Mouse (Mus musculus) midbrain, embryonic 15.5 days (tissue): ENCODE measurements at regions not wholly inside any gene's neighbourhood (a gene's known extent, or its start where the extent isn't known, plus 50 kb on each side); places are given as distances from the start of the nearest gene placed in this dataset.
A peak's percentile ranks its signal among the peaks of the same experiment; 100 is the strongest.
"Not testable (repeated sequence)": the region's sequence is repeated elsewhere in the genome, so short reads cannot be mapped to it uniquely, and the experiment has no call there.

ENCODE experiments used
- ATAC-seq: fragments of 200-750 bp; cut with Nextera tagmentation; replicated peaks from 2 replicates; pipeline ENCODE4 v1.8.0; 2017; ENCODE audit warnings: moderate TSS enrichment
- H3K27ac ChIP-seq: fragments of 300-500 bp; sonication (generic); 2 replicates; pipeline ENCODE4 v1.5.1; 2015; ENCODE audit warnings: mild to moderate bottlenecking, inconsistent platforms
- H3K27me3 ChIP-seq: fragments of 300-500 bp; sonication (generic); replicated peaks from 2 replicates; pipeline ENCODE4 v1.6.1; 2015; ENCODE audit warnings: inconsistent platforms
- H3K36me3 ChIP-seq: fragments of 300-500 bp; sonication (generic); replicated peaks from 2 replicates; pipeline ENCODE4 v1.6.1; 2015; ENCODE audit warnings: inconsistent platforms
- H3K4me1 ChIP-seq: fragments of 300-500 bp; sonication (generic); 2 replicates; pipeline ENCODE4 v1.6.1; 2015; ENCODE audit warnings: inconsistent platforms
- H3K4me2 ChIP-seq: fragments of 300-500 bp; sonication (generic); 2 replicates; pipeline ENCODE4 v1.6.1; 2015; ENCODE audit warnings: inconsistent platforms, mild to moderate bottlenecking, moderate library complexity
- H3K4me3 ChIP-seq: fragments of 300-500 bp; sonication (generic); 2 replicates; pipeline ENCODE4 v1.5.1; 2015; ENCODE audit warnings: mild to moderate bottlenecking, inconsistent platforms
- H3K9ac ChIP-seq: fragments of 300-500 bp; sonication (generic); 2 replicates; pipeline ENCODE4 v1.6.1; 2015; ENCODE audit warnings: mild to moderate bottlenecking, inconsistent platforms
- H3K9me3 ChIP-seq: fragments of 300-500 bp; sonication (generic); 2 replicates; pipeline ENCODE4 v1.6.1; 2016; ENCODE audit warnings: inconsistent platforms
- WGBS: fragments of 180-500 bp; shearing (Covaris S2); methylation state at CpG from one replicate; pipeline ENCODE4 v1.1.7; 2015; ENCODE audit warnings: mixed read lengths; 5-methylcytosine and 5-hydroxymethylcytosine counted together

GRCm38 (mm10) chr10:30470831-30471230, 129.7 kb downstream of the Trmt11 start:
- Histone ChIP-seq H3K36me3 (no peaks in the 10 kb centered on the region), H3K4me3 (no peak overlapping the region)

GRCm38 (mm10) chr10:30450616-30451015, 149.9 kb downstream of the Trmt11 start:
- H3K36me3 ChIP-seq, result no peaks in the 10 kb centered on the region
- H3K4me3 ChIP-seq, result no peak overlapping the region
- no peak overlapping the region for H3K9ac ChIP-seq
- no peaks in the 10 kb centered on the region for H3K4me1 ChIP-seq
- 91% methylated on average over 4 of the region's 4 CpGs for WGBS
- H3K27me3 ChIP-seq, result no peaks in the 10 kb centered on the region
- H3K27ac ChIP-seq, result no peak overlapping the region
- no peak for ATAC-seq
- H3K9me3 ChIP-seq, result no peaks in the 10 kb centered on the region
- H3K4me2 ChIP-seq, result no peak overlapping the region

More at GRCm38 (mm10) chr10:30470831-30471230, 129.7 kb downstream of the Trmt11 start:
- WGBS, result 77% methylated on average over 3 of the region's 3 CpGs
- Histone ChIP-seq H3K9ac (no peak overlapping the region), H3K4me1 (no peaks in the 10 kb centered on the region), H3K9me3 (no peaks in the 10 kb centered on the region), H3K27me3 (no peaks in the 10 kb centered on the region), H3K27ac (no peak overlapping the region), H3K4me2 (no peak overlapping the region)
- no peak for ATAC-seq

GRCm38 (mm10) chr10:30447057-30447456, 153.5 kb downstream of the Trmt11 start:
- H3K4me3 ChIP-seq, result no peak overlapping the region
- no peak overlapping the region for H3K27ac ChIP-seq
- no peak overlapping the region for H3K4me2 ChIP-seq
- H3K9me3 ChIP-seq, result no peaks in the 10 kb centered on the region
- no peaks in the 10 kb centered on the region for H3K36me3 ChIP-seq
- WGBS, result 84% methylated on average over 2 of the region's 2 CpGs
- ATAC-seq, result no peak
- H3K9ac ChIP-seq, result no peak overlapping the region
- H3K4me1 ChIP-seq, result no peaks in the 10 kb centered on the region
- no peaks in the 10 kb centered on the region for H3K27me3 ChIP-seq

- H3K4me3 ChIP-seq, result no peak overlapping the region
- H3K4me1 ChIP-seq, result no peaks in the 10 kb centered on the region
- H3K4me2 ChIP-seq, result no peak overlapping the region
- H3K27ac ChIP-seq, result no peak overlapping the region
- H3K27me3 ChIP-seq, result no peaks in the 10 kb centered on the region
- ATAC-seq, result no peak
- no peaks in the 10 kb centered on the region for H3K36me3 ChIP-seq
- no peaks in the 10 kb centered on the region for H3K9me3 ChIP-seq
- H3K9ac ChIP-seq, result no peak overlapping the region
- WGBS, result 92% methylated on average over 1 of the region's 1 CpGs
Observed at GRCm38 (mm10) chr10:30446572-30446971, 154.0 kb downstream of the Trmt11 start.

- no peaks in the 10 kb centered on the region for H3K4me1 ChIP-seq
- WGBS, result 23% methylated on average over 2 of the region's 2 CpGs
- no peaks in the 10 kb centered on the region for H3K27me3 ChIP-seq
- H3K9ac ChIP-seq, result no peak overlapping the region
- no peak overlapping the region for H3K4me3 ChIP-seq
- no peak; the same call in 1 of the 2 replicates for ATAC-seq
- H3K9me3 ChIP-seq, result no peaks in the 10 kb centered on the region
- H3K4me2 ChIP-seq, result no peak overlapping the region
- no peaks in the 10 kb centered on the region for H3K36me3 ChIP-seq
- H3K27ac ChIP-seq, result no peak overlapping the region
Observed at GRCm38 (mm10) chr10:30439802-30440201, 160.7 kb downstream of the Trmt11 start.

- no peaks in the 10 kb centered on the region for H3K9me3 ChIP-seq
- no peak overlapping the region for H3K4me3 ChIP-seq
- H3K36me3 ChIP-seq, result no peaks in the 10 kb centered on the region
- no peak overlapping the region for H3K4me2 ChIP-seq
- WGBS, result 76% methylated on average over 4 of the region's 4 CpGs
- H3K27ac ChIP-seq, result no peak overlapping the region
- no peaks in the 10 kb centered on the region for H3K27me3 ChIP-seq
- no peak for ATAC-seq
- no peaks in the 10 kb centered on the region for H3K4me1 ChIP-seq
- no peak overlapping the region for H3K9ac ChIP-seq
Observed at GRCm38 (mm10) chr10:30426420-30426923, 174.1 kb downstream of the Trmt11 start.

- Histone ChIP-seq H3K27me3 (no peaks in the 10 kb centered on the region), H3K4me2 (no peak overlapping the region), H3K9ac (no peak overlapping the region), H3K4me1 (no peaks in the 10 kb centered on the region), H3K36me3 (no peaks in the 10 kb centered on the region), H3K27ac (no peak overlapping the region), H3K9me3 (no peaks in the 10 kb centered on the region), H3K4me3 (no peak overlapping the region)
- ATAC-seq, result peak; percentile 66
- WGBS, result 38% methylated on average over 6 of the region's 6 CpGs
Observed at GRCm38 (mm10) chr10:30419391-30420043, 181.0 kb downstream of the Trmt11 start.

- no peak for ATAC-seq
- Histone ChIP-seq H3K4me3 (no peak overlapping the region), H3K36me3 (no peaks in the 10 kb centered on the region), H3K9ac (no peak overlapping the region), H3K9me3 (no peaks in the 10 kb centered on the region), H3K27ac (no peak overlapping the region), H3K4me1 (no peaks in the 10 kb centered on the region), H3K4me2 (no peak overlapping the region), H3K27me3 (no peaks in the 10 kb centered on the region)
- 75% methylated on average over 3 of the region's 3 CpGs for WGBS
Observed at GRCm38 (mm10) chr10:30416314-30416713, 184.2 kb downstream of the Trmt11 start.

- no peaks in the 10 kb centered on the region for H3K36me3 ChIP-seq
- H3K4me2 ChIP-seq, result no peak overlapping the region
- ATAC-seq, result no peak
- no peak overlapping the region for H3K9ac ChIP-seq
- H3K9me3 ChIP-seq, result no peaks in the 10 kb centered on the region
- no peak overlapping the region for H3K27ac ChIP-seq
- no peak overlapping the region for H3K4me3 ChIP-seq
- peaks cover 12% of the 10 kb centered on the region for H3K27me3 ChIP-seq
- H3K4me1 ChIP-seq, result no peaks in the 10 kb centered on the region
Observed at GRCm38 (mm10) chr10:30411736-30412135, 188.8 kb downstream of the Trmt11 start.

GRCm38 (mm10) chr10:30405669-30406393, 194.7 kb downstream of the Trmt11 start:
- WGBS, result 4% methylated on average over 13 of the region's 13 CpGs
- Histone ChIP-seq H3K27me3 (peaks cover 12% of the 10 kb centered on the region), H3K36me3 (no peaks in the 10 kb centered on the region), H3K4me2 (peak overlapping the region; percentile 37), H3K4me1 (peaks cover 5% of the 10 kb centered on the region; the same call in 1 of the 2 replicates), H3K27ac (peak overlapping the region; percentile 39; the same call in 1 of the 2 replicates), H3K4me3 (peak overlapping the region; percentile 4), H3K9ac (no peak overlapping the region), H3K9me3 (no peaks in the 10 kb centered on the region)
- peak; percentile 93 for ATAC-seq

GRCm38 (mm10) chr10:30370542-30370941, 170.2 kb upstream of the Cenpw start:
- Histone ChIP-seq H3K9me3 (no peaks in the 10 kb centered on the region), H3K36me3 (no peaks in the 10 kb centered on the region), H3K27me3 (no peaks in the 10 kb centered on the region), H3K4me1 (no peaks in the 10 kb centered on the region), H3K9ac (no peak overlapping the region), H3K4me2 (no peak overlapping the region), H3K27ac (no peak overlapping the region), H3K4me3 (no peak overlapping the region)
- 14% methylated on average over 1 of the region's 1 CpGs for WGBS
- ATAC-seq, result no peak

- not testable (repeated sequence) for H3K36me3 ChIP-seq, H3K9ac ChIP-seq, H3K4me3 ChIP-seq, H3K4me1 ChIP-seq, ATAC-seq, H3K27me3 ChIP-seq, H3K9me3 ChIP-seq, H3K4me2 ChIP-seq, H3K27ac ChIP-seq
Observed at GRCm38 (mm10) chr10:30360811-30361210, 160.5 kb upstream of the Cenpw start.

- Histone ChIP-seq H3K9me3 (no peaks in the 10 kb centered on the region), H3K27ac (no peak overlapping the region), H3K9ac (no peak overlapping the region), H3K4me1 (no peaks in the 10 kb centered on the region), H3K36me3 (no peaks in the 10 kb centered on the region), H3K4me2 (no peak overlapping the region), H3K27me3 (no peaks in the 10 kb centered on the region), H3K4me3 (no peak overlapping the region)
- no peak for ATAC-seq
- 93% methylated on average over 1 of the region's 1 CpGs for whole genome bisulfite sequencing
Observed at GRCm38 (mm10) chr10:30359051-30359450, 158.7 kb upstream of the Cenpw start.
